Mouse (Mus musculus): ENCODE measurements around the gene Prpf40b. TPM values are rescaled to one million over a fixed set of nuclear protein-coding genes. Genes with fewer than 3 reads are reported as not detected.

The Prpf40b gene
- polyA plus RNA-seq, 1 experiment from 2014 or later, result 55.3 TPM

DNA sequence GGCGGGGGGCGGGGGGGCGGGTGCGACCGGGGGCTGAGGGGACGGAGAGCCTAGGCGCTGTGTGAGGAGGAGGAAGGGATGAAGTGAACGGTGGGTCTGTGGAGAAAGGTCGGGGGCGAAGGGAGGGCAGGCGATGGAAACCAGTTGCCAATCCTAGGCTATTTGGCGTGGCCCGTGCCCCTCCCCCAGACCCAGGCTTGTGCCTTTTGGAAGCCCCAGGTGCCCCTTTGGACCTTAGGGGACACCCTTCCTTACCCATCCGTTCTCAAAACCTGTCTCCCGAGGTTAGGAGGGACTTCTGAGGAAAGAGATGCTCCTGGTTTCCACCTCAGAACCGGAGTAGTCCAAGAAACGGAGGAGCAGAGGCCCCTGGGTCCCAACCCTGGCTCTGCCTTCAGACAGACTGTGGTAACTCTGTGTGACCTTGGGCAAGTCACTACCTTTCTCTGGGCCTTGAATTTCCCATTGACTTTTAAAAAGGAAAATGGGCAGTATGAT lies 646 bp downstream of the Prpf40b start, which contains the start of gene Fam186b:
TSS of gene Fam186b (minus strand) at position 405 of the 498 bp plus-strand sequence.
- peak within 1 kb of the TSS; percentile 76 for H3K4me2 ChIP-seq
- peak within 1 kb of the TSS; percentile 76 for H3K4me3 ChIP-seq
- under 1% methylated on average over 16 of the region's 17 CpGs for WGBS
- ATAC-seq (ENCODE audit: borderline replicate concordance, extremely low read depth, low FRiP score, low TSS enrichment), result peak; percentile 47
- peak within 1 kb of the TSS; percentile 91 for H3K27ac ChIP-seq
- no peaks in the 10 kb centered on the region for H3K9me3 ChIP-seq
- H3K27me3 ChIP-seq, result no peaks in the 10 kb centered on the region
- H3K4me1 ChIP-seq, result peaks cover 10% of the 10 kb centered on the region
- H3K9ac ChIP-seq, result peak within 1 kb of the TSS; percentile 66
- H3K36me3 ChIP-seq, result no peaks in the 10 kb centered on the region

DNA sequence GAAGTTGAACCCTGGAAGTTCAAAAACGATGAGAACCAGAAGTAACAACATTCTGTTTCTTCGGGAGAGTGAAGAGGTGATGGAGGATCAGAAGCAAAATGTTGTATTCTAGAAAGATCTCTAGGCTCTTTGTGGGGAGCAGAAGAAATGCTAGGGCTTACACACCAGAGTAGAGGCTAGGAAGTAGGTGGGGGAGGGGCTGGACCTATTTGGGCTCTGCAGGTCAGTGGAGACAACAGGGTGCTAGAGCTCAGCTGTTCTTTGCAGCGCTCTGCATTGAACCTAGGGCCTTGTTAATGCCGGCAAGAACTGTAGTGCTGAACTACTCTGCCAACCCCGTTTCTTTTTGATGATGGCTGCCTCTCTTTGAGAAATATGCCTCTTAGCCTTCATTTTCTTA lies 1.3 kb downstream of the Prpf40b start:
- no peaks in the 10 kb centered on the region for H3K36me3 ChIP-seq
- peak overlapping the region; percentile 76 for H3K4me2 ChIP-seq
- H3K9ac ChIP-seq, result no peak overlapping the region
- 32% methylated on average over 5 of the region's 5 CpGs for WGBS
- H3K4me3 ChIP-seq, result peak overlapping the region; percentile 76
- no peak overlapping the region for H3K27ac ChIP-seq
- H3K27me3 ChIP-seq, result no peaks in the 10 kb centered on the region
- peaks cover 10% of the 10 kb centered on the region for H3K4me1 ChIP-seq
- ATAC-seq (ENCODE audit: borderline replicate concordance, extremely low read depth, low FRiP score, low TSS enrichment), result no peak
- no peaks in the 10 kb centered on the region for H3K9me3 ChIP-seq

DNA sequence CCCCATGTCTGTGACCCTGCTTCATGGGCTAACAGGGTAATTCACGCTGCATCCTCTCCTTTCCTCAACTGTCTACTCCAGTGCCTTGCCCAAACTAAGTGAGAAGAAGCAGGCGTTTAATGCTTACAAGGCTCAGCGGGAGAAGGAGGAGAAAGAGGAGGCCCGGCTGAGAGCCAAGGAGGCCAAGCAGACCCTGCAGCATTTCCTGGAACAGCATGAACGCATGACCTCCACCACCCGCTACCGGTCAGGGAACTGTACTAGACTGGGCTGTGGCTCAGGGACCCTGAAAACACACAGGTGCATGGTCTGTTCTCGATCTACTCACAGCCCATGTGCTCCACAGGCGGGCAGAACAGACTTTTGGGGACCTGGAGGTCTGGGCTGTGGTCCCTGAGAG lies 12.6 kb downstream of the Prpf40b start:
- ATAC-seq (ENCODE audit: borderline replicate concordance, extremely low read depth, low FRiP score, low TSS enrichment), result no peak

DNA sequence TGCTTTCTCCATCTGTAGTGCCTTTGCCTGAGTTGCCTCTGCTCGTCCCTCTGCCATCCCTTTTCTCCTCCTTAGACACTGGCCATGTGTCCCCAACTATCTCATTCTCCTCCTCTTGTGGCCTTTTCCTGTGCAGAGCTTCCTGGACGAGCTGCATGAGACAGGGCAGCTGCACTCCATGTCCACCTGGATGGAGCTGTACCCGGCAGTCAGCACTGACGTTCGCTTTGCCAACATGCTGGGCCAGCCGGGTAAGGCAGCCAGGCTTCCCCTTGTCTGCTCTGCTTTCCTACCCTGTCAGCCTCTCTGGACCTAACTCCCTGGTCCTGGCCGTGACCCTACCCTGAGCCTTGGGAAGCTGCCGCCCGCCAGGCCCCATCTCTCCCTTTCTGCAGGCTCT lies 14.7 kb downstream of the Prpf40b start:
- Histone ChIP-seq H3K4me2 (no peak overlapping the region), H3K27ac (no peak overlapping the region), H3K4me3 (no peak overlapping the region), H3K9ac (no peak overlapping the region), H3K27me3 (no peaks in the 10 kb centered on the region), H3K36me3 (peaks cover 75% of the 10 kb centered on the region), H3K9me3 (no peaks in the 10 kb centered on the region), H3K4me1 (no peaks in the 10 kb centered on the region)
- WGBS, result 88% methylated on average over 9 of the region's 9 CpGs
- ATAC-seq (ENCODE audit: borderline replicate concordance, extremely low read depth, low FRiP score, low TSS enrichment), result no peak

More for the DNA sequence above, 12.6 kb downstream of the Prpf40b start:
- Histone ChIP-seq H3K9me3 (no peaks in the 10 kb centered on the region), H3K9ac (no peak overlapping the region), H3K4me3 (no peak overlapping the region), H3K4me2 (no peak overlapping the region), H3K36me3 (peaks cover 76% of the 10 kb centered on the region), H3K27me3 (no peaks in the 10 kb centered on the region), H3K27ac (no peak overlapping the region), H3K4me1 (no peaks in the 10 kb centered on the region)
- WGBS, result 79% methylated on average over 9 of the region's 9 CpGs

DNA sequence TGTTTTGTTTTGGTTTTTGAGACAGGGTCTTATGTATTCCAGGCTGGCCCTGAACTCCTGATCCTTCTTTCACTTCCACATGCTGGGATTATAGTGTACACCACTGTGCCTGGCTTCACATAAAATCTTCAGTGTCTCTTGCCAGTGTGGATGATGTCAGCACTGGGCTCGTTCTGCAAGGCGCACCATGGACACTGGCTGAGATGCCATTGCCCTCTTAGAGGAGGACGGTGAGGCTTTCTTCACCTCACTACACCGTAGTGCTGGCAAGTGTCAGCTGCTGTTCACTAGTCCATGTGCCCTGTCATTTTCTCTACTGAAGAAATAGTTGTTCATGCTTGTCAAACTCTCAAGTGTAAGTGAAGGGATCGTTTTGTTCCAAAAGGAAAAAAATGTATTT lies 15.7 kb downstream of the Prpf40b start:
- H3K9me3 ChIP-seq, result no peaks in the 10 kb centered on the region
- H3K36me3 ChIP-seq, result peaks cover 69% of the 10 kb centered on the region
- no peak for ATAC-seq (ENCODE audit: borderline replicate concordance, extremely low read depth, low FRiP score, low TSS enrichment)
- H3K4me3 ChIP-seq, result no peak overlapping the region
- no peaks in the 10 kb centered on the region for H3K4me1 ChIP-seq
- no peak overlapping the region for H3K27ac ChIP-seq
- 81% methylated on average over 5 of the region's 5 CpGs for WGBS
- no peak overlapping the region for H3K9ac ChIP-seq
- no peak overlapping the region for H3K4me2 ChIP-seq
- H3K27me3 ChIP-seq, result no peaks in the 10 kb centered on the region

DNA sequence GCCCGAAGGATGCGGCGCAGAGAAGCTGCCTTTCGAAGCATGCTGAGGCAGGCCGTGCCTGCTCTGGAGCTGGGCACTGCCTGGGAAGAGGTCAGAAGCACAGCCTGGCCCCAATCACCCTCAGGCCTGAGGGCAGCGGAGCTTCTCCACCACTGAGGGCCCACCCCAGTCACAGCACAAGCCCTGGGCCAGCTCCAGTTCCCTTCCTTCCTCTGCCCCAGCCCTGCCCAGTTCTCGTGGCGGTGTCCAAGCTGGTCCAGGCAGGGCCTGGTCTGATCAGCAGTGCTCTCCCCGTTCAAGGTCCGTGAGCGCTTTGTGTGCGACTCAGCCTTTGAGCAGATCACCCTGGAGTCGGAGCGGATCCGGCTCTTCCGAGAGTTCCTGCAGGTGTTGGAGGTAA lies 20.0 kb downstream of the Prpf40b start:
- 85% methylated on average over 16 of the region's 16 CpGs for WGBS
- no peak overlapping the region for H3K4me2 ChIP-seq
- H3K4me1 ChIP-seq, result peaks cover 6% of the 10 kb centered on the region; the same call in 1 of the 2 replicates
- H3K27me3 ChIP-seq, result no peaks in the 10 kb centered on the region
- H3K4me3 ChIP-seq, result no peak overlapping the region
- H3K9me3 ChIP-seq, result no peaks in the 10 kb centered on the region
- ATAC-seq (ENCODE audit: borderline replicate concordance, extremely low read depth, low FRiP score, low TSS enrichment), result no peak
- no peak overlapping the region for H3K27ac ChIP-seq
- peaks cover 58% of the 10 kb centered on the region for H3K36me3 ChIP-seq
- no peak overlapping the region for H3K9ac ChIP-seq

DNA sequence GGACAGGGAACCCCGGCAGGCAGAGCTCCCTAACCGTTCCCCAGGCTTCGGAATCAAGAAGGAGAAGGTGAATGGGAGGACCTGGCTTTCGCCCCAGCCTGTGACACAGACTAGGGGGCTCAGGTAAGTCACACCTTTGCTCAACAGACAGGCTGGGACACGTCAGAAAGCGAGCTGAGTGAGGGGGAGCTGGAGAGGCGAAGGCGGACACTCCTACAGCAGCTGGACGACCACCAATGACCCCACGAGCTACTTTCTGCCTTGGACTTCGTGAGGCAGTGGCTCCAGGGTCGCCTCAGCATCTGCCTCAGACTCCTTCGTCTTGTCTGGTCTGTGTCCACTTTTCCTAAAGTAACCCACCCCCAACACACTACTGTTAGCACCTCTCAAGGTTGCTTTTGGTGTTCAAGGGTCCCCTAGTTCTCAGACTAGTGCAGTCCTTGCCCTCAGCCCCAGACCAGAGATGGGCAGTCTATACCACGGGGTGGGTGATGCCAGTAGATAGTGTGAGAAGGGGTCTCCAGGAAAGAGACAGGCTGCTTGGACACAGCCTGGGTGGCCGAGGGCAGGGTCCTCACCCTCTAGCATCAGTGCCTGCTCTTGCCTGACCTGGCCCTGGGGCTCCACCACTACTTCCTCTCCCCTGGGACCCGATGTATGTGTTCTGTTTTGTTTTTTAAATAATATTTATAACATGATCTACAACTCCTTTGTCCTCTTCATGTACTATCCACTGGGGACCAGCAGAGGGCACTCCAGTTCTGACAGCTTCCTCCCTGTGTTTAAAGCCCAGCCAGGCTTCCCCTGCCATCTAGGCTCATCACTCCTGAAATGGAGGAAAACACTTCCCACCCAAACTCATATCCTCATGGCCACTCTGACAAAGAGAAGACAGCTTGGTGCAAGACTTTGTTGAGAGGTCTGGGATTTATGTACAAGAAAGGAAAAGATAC lies 21.7 kb downstream of the Prpf40b start:
- Histone ChIP-seq H3K4me3 (no peak overlapping the region), H3K27me3 (no peaks in the 10 kb centered on the region), H3K9ac (no peak overlapping the region), H3K4me2 (no peak overlapping the region), H3K27ac (peak overlapping the region; percentile 82), H3K9me3 (no peaks in the 10 kb centered on the region), H3K36me3 (peaks cover 56% of the 10 kb centered on the region), H3K4me1 (peaks cover 15% of the 10 kb centered on the region; the same call in 1 of the 2 replicates)
- ATAC-seq (ENCODE audit: borderline replicate concordance, extremely low read depth, low FRiP score, low TSS enrichment), result peak; percentile 47
- 68% methylated on average over 16 of the region's 16 CpGs for WGBS

DNA sequence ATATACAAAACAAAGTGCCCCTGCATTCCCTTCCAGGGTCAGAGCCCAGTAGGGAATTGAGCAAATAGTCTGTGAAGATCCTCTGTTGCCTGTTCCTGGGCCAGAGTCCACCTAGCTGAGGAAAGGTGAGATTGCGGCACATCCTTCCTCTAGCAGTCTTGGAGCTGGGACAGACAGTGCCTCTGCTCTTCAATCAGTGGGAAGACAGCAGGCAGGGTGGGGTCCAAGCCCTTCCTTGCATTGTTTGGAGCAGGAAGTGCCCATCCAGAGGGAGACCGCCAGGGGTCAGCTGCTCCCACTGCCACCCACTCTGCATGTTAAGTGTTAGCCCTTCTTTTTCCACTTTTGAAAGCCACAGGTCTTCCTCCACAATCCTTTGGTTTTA lies 22.4 kb downstream of the Prpf40b start:
- H3K4me3 ChIP-seq, result no peak overlapping the region
- no peak overlapping the region for H3K4me2 ChIP-seq
- peak; percentile 55 for ATAC-seq (ENCODE audit: borderline replicate concordance, extremely low read depth, low FRiP score, low TSS enrichment)
- H3K36me3 ChIP-seq, result peaks cover 59% of the 10 kb centered on the region
- H3K9ac ChIP-seq, result no peak overlapping the region
- peaks cover 15% of the 10 kb centered on the region; the same call in 1 of the 2 replicates for H3K4me1 ChIP-seq
- no peaks in the 10 kb centered on the region for H3K27me3 ChIP-seq
- peak overlapping the region; percentile 82 for H3K27ac ChIP-seq
- 72% methylated on average over 2 of the region's 2 CpGs for WGBS
- no peaks in the 10 kb centered on the region for H3K9me3 ChIP-seq

DNA sequence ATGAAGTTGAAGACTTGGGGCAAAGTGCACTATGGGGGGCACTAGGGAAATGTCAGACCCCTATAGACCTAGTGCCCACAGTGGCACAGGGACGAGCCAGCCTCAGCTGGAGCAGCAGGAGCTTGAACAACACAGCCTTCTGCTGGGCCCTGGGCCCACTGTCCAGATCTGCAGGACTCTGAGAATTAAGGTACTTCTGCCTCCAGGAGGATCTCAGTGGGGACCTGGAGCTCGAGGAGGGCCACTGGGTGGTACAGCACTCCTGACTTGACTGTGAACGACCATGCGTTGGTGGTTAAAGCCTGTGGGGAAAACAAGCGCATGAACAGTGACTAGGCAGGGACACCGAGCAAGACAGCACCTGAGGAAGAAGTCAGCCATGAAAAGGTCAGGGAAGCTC lies 23.2 kb downstream of the Prpf40b start:
- Histone ChIP-seq H3K9ac (no peak overlapping the region), H3K27me3 (no peaks in the 10 kb centered on the region), H3K9me3 (no peaks in the 10 kb centered on the region), H3K4me2 (no peak overlapping the region), H3K4me3 (no peak overlapping the region), H3K27ac (peak overlapping the region; percentile 82), H3K36me3 (peaks cover 68% of the 10 kb centered on the region), H3K4me1 (peaks cover 15% of the 10 kb centered on the region; the same call in 1 of the 2 replicates)
- WGBS, result 80% methylated on average over 6 of the region's 6 CpGs
- no peak for ATAC-seq (ENCODE audit: borderline replicate concordance, extremely low read depth, low FRiP score, low TSS enrichment)

DNA sequence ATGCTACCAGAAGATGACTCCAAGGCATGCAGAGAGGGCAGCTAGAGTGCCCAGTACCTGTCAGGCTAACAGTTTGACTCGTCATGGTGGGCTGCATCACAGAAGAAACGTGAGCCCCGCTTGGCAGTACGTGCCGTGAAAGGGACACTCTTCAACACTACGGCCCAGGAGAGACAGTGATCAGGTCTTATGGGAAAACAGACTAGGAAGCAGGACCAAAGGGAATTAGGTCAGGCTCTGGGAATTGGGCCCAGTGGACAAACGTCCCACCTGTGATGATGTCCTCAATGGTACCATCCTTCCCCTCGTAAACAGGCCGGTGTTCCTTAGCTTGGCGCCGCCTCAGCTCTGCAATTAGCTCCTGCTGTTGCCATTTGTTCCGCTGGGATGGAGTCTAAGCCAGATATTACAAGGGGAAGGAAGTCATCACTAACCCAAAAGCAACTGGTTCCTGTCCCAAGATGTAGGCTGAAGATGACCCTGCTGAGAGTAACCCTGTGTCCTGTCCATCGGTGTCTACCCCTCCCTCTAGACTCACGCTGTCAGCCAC lies 24.0 kb downstream of the Prpf40b start:
- no peak overlapping the region for H3K4me3 ChIP-seq
- ATAC-seq (ENCODE audit: borderline replicate concordance, extremely low read depth, low FRiP score, low TSS enrichment), result no peak
- peak overlapping the region; percentile 7; the same call in 1 of the 2 replicates for H3K4me2 ChIP-seq
- no peaks in the 10 kb centered on the region for H3K9me3 ChIP-seq
- H3K27ac ChIP-seq, result peak overlapping the region; percentile 82
- H3K9ac ChIP-seq, result no peak overlapping the region
- 77% methylated on average over 14 of the region's 14 CpGs for WGBS
- H3K27me3 ChIP-seq, result no peaks in the 10 kb centered on the region
- peaks cover 15% of the 10 kb centered on the region; the same call in 1 of the 2 replicates for H3K4me1 ChIP-seq
- H3K36me3 ChIP-seq, result peaks cover 75% of the 10 kb centered on the region

DNA sequence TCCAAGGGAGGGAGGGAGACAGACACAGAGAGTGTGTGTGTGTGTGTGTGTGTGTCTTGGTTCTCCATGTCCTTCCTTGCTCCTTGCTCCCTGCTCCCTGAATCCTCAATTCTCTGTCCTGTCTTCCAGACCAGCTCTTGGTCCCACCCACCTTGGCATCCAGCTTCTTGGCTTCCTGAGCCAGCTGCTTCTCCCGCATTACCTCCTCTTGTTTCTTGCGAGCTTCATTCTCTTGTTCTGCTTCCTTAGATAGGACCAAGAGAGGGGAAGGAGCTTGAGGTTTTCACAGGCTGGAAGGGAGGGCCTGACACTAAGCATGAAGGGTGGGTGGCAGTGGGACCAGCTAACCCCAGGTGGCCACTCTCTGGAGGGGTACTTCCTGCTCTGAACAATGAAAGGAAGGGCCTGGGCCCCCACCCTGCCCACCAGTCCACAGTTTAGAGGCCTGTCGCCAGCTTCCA lies 24.6 kb downstream of the Prpf40b start:
- no peak for ATAC-seq (ENCODE audit: borderline replicate concordance, extremely low read depth, low FRiP score, low TSS enrichment)
- H3K4me2 ChIP-seq, result no peak overlapping the region
- no peak overlapping the region for H3K4me3 ChIP-seq
- H3K27me3 ChIP-seq, result no peaks in the 10 kb centered on the region
- 42% methylated on average over 3 of the region's 3 CpGs for WGBS
- peaks cover 76% of the 10 kb centered on the region for H3K36me3 ChIP-seq
- peak overlapping the region; percentile 82 for H3K27ac ChIP-seq
- no peaks in the 10 kb centered on the region for H3K9me3 ChIP-seq
- no peak overlapping the region for H3K9ac ChIP-seq
- peaks cover 15% of the 10 kb centered on the region; the same call in 1 of the 2 replicates for H3K4me1 ChIP-seq
